Mouse (Mus musculus) hindbrain, embryonic 14.5 days (tissue): Measurements from ENCODE around the gene Fem1b. TPM values are rescaled to one million over a fixed set of nuclear protein-coding genes. Genes with fewer than 3 reads are reported as not detected.

ENCODE experiments used
- polyA plus RNA-seq: library from polyadenylated mRNA; unstranded; fragments of >200 nt; fragmentation: Nextera tagmentation; extraction: Ambion mirVana; gene quantifications from 2 replicates; pipeline ENCODE4 v1.2.1, GENCODE M21; 2014

Gene Fem1b
- polyA plus RNA-seq, 1 experiment from 2014 or later, result 86.6 TPM

Other genes with a start within 250 kb of the Fem1b start
- gene Itga11, start 134.1 kb downstream of the Fem1b start, polyA plus RNA-seq, result 1.4 and 1.6 TPM in 2 replicates
- 5.4 and 7.1 TPM in 2 replicates for gene Cln6, start 26.9 kb upstream of the Fem1b start, polyA plus RNA-seq
- 16.7 and 32.8 TPM in 2 replicates for gene Calml4, start 46.1 kb upstream of the Fem1b start, polyA plus RNA-seq
- 54.6 and 61.1 TPM in 2 replicates for gene Pias1, start 176.0 kb upstream of the Fem1b start, polyA plus RNA-seq